Mouse (Mus musculus) ES-E14 (cell line): ENCODE measurements at regions not wholly inside any gene's neighbourhood (a gene's known extent, or its start where the extent isn't known, plus 50 kb on each side); places are given as distances from the start of the nearest gene placed in this dataset.

Source experiments
- CHD2 ChIP-seq: IDR thresholded peaks from 2 replicates; pipeline ENCODE4 v1.6.1; 2014; ENCODE audit warnings: mild to moderate bottlenecking, low read depth, low read length, inconsistent platforms
- MAFK ChIP-seq: IDR thresholded peaks from 2 replicates; pipeline ENCODE4 v1.6.1; 2014; ENCODE audit warnings: mild to moderate bottlenecking, low read depth, low read length, inconsistent platforms; ENCODE audit not compliant: insufficient read depth
- ZC3H11A ChIP-seq: IDR thresholded peaks from 2 replicates; pipeline ENCODE4 v1.6.1; 2012; ENCODE audit warnings: low read depth, mild to moderate bottlenecking, inconsistent platforms, low read length, borderline replicate concordance
- ZNF384 ChIP-seq: IDR thresholded peaks from 2 replicates; pipeline ENCODE4 v1.6.1; 2012; ENCODE audit warnings: low read depth, low read length, inconsistent platforms

- TF ChIP-seq ZNF384, result no peak
- TF ChIP-seq CHD2, result no peak
- no peak for TF ChIP-seq ZC3H11A
- TF ChIP-seq MAFK, result no peak
Measured at GRCm38 (mm10) chr12:113313319-113313718, 127.6 kb downstream of the Tmem121 start.
